Mouse (Mus musculus) ES-Bruce4 (cell line): ENCODE measurements around the gene Aox1. TPM values are rescaled to one million over a fixed set of nuclear protein-coding genes. Genes with fewer than 3 reads are reported as not detected.

Experiments
- H3K27ac ChIP-seq: 2 replicates; pipeline ENCODE4 v1.5.1; 2012; ENCODE audit warnings: low read length, inconsistent platforms; ENCODE audit not compliant: insufficient read depth
- H3K27me3 ChIP-seq: 2 replicates; pipeline ENCODE4 v1.6.1; 2012; ENCODE audit warnings: mild to moderate bottlenecking, low read length, inconsistent platforms; ENCODE audit not compliant: control insufficient read depth, poor library complexity, insufficient read depth, severe bottlenecking
- H3K36me3 ChIP-seq: 2 replicates; pipeline ENCODE4 v1.6.1; 2012; ENCODE audit warnings: inconsistent platforms, mild to moderate bottlenecking, low read length, moderate library complexity; ENCODE audit not compliant: control insufficient read depth, poor library complexity, insufficient read depth, severe bottlenecking
- H3K4me1 ChIP-seq: one replicate; pipeline ENCODE4 v1.8.1; 2011; ENCODE audit warnings: low read length; ENCODE audit not compliant: control insufficient read depth, insufficient read depth
- H3K4me3 ChIP-seq: 2 replicates; pipeline ENCODE4 v1.5.1; 2011; ENCODE audit warnings: low read depth, mild to moderate bottlenecking, low read length
- H3K9ac ChIP-seq: 2 replicates; pipeline ENCODE4 v1.6.1; 2012; ENCODE audit warnings: low read depth, mild to moderate bottlenecking, inconsistent platforms; ENCODE audit not compliant: poor library complexity, severe bottlenecking
- H3K9me3 ChIP-seq: replicated peaks from 2 replicates; pipeline ENCODE4 v1.6.1; 2012; ENCODE audit warnings: mild to moderate bottlenecking, low read length, inconsistent platforms; ENCODE audit not compliant: control insufficient read depth, poor library complexity, insufficient read depth, severe bottlenecking
- CTCF ChIP-seq: IDR thresholded peaks from one replicate; pipeline ENCODE4 v1.8.1; 2011; ENCODE audit warnings: low read depth, low read length
- EP300 ChIP-seq: IDR thresholded peaks from 2 replicates; pipeline ENCODE4 v1.6.1; 2011; ENCODE audit warnings: low read depth, low read length; ENCODE audit not compliant: insufficient read depth
- POLR2A ChIP-seq: IDR thresholded peaks from one replicate; pipeline ENCODE4 v1.8.1; 2011; ENCODE audit warnings: low read length; ENCODE audit not compliant: insufficient read depth
- polyA plus RNA-seq: library from polyadenylated mRNA; stranded (reverse); fragments of >200 nt; gene quantifications from 2 replicates; pipeline ENCODE4 v1.2.4, GENCODE M21; 2011; ENCODE audit warnings: low read depth; ENCODE audit not compliant: missing spikeins, insufficient read depth, insufficient read length

The Aox1 gene
- polyA plus RNA-seq, 1 experiment = 0.52 TPM

DNA sequence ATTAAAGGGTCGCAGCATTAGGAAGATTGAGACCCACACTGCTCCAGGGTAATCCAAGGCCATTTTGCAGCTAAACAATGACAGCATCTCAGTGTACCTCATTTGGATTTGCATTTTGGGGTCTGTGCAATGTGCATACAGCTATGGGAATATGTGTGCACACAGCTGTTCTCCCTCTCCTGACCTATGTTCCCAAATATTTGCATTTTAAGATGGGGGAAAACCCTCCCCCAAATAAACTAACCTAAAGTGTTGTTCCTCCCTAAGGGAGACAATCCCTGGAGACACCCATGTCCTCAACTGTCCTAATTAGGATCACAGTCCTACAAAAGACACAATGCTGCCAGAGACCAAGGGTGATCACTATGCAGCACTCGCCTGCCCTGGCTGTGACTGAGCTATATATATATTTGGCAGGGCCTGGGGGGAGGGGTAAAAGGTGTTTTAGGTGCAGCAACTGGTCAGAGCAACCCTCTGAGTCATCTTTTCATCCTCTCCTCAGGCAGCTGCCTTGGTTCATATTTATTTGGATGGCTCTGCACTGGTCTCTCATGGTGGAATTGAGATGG, 62.3 kb downstream of the Aox1 start:
- Histone ChIP-seq H3K4me3 (no peak overlapping the region), H3K27ac (no peak overlapping the region), H3K36me3 (no peaks in the 10 kb centered on the region), H3K4me1 (no peaks in the 10 kb centered on the region), H3K9me3 (no peaks in the 10 kb centered on the region), H3K27me3 (no peaks in the 10 kb centered on the region), H3K9ac (no peak overlapping the region)
- TF ChIP-seq CTCF = no peak
- no peak for TF ChIP-seq POLR2A
- no peak for TF ChIP-seq EP300

DNA sequence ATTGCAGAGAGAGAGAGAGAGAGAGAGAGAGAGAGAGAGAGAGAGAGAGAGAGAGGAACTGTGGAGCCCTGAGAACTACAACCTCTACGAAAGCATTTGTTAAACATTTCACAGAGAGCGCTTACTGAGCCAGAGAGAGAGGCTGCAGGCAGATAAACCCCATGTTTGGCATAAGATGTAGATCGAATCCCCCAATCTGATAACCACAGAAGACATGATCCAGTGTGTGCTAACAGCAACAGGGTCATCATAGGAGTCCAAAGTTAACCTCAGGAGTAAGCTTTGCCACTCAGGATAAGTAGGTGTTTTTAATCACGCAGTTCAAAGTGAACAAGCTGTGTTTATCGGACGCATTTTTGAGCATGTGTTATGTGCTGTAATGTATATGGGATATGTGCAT, 67.6 kb downstream of the Aox1 start:
- TF ChIP-seq POLR2A (no peak), EP300 (no peak), CTCF (no peak)
- H3K27me3 ChIP-seq = no peaks in the 10 kb centered on the region
- H3K36me3 ChIP-seq = no peaks in the 10 kb centered on the region

GRCm38 (mm10) chr1:58099119-58099518, 69.4 kb downstream of the Aox1 start:
- no peaks in the 10 kb centered on the region for H3K9me3 ChIP-seq
- no peaks in the 10 kb centered on the region for H3K36me3 ChIP-seq
- H3K4me3 ChIP-seq = no peak overlapping the region
- no peak overlapping the region for H3K27ac ChIP-seq
- H3K9ac ChIP-seq = no peak overlapping the region
- no peaks in the 10 kb centered on the region for H3K27me3 ChIP-seq
- H3K4me1 ChIP-seq = no peaks in the 10 kb centered on the region
- TF ChIP-seq EP300 (no peak), POLR2A (no peak), CTCF (no peak)

More for the DNA sequence above, 67.6 kb downstream of the Aox1 start:
- Histone ChIP-seq H3K27ac (no peak overlapping the region), H3K9me3 (no peaks in the 10 kb centered on the region), H3K9ac (no peak overlapping the region), H3K4me1 (no peaks in the 10 kb centered on the region), H3K4me3 (no peak overlapping the region)

DNA sequence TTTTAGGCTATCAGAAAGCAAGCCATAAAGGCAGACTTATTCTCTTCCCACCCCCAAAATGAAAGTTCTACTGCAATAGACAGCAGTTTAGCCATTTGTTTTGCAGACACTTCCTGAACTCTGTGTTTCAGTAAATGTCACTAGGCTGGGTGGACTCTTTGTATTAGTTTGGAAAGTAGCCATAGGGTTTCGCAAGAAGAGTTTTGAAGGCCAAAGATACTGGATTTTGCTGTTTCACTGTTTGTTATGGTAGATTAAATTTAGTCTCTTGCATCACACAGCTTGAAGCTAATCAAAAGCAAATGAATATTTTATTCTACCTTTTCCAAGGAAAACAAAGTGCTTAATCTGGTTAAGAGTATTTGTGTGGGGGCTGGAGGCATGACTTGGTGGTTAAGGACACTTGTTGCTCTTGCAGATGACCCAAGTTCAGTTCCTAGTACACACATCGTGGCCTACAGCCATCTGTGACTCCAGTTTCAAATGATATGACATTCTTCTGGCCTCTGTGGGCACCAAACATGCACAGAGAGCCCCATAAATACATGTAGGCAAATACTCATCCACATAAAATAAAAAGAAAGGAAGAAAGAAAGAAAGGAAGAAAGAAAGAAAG, 71.9 kb downstream of the Aox1 start:
- Histone ChIP-seq H3K27me3 (no peaks in the 10 kb centered on the region), H3K36me3 (no peaks in the 10 kb centered on the region), H3K4me1 (no peaks in the 10 kb centered on the region), H3K9ac (no peak overlapping the region), H3K27ac (no peak overlapping the region), H3K4me3 (no peak overlapping the region), H3K9me3 (no peaks in the 10 kb centered on the region)
- TF ChIP-seq EP300 (no peak), CTCF (no peak), POLR2A (no peak)

DNA sequence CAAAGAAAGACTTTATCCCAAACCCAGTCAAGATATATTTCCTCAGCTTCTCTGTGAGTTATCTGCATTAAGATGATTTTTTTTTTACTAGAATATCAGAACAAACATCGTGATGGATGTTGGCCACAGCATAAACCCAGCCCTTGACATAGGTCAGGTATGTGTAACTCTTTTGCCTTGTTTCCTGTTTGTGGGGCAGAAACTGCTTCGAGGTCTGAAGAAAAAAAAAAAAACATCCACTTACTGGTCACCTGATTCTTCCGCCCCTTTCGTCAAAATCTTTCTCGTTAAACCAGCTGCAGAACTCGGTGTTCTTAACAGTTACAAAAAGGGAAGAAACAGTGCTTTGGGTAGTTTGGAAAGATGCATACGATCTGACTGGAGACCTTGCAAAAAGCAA, 72.8 kb downstream of the Aox1 start:
- no peaks in the 10 kb centered on the region for H3K36me3 ChIP-seq

GRCm38 (mm10) chr1:58105685-58106084, 76.0 kb downstream of the Aox1 start:
- Histone ChIP-seq H3K36me3 (no peaks in the 10 kb centered on the region), H3K4me1 (no peaks in the 10 kb centered on the region), H3K27me3 (no peaks in the 10 kb centered on the region), H3K9me3 (peaks cover 4% of the 10 kb centered on the region; the same call in 1 of the 2 replicates), H3K4me3 (no peak overlapping the region), H3K27ac (no peak overlapping the region), H3K9ac (no peak overlapping the region)
- TF ChIP-seq POLR2A (no peak), EP300 (no peak), CTCF (no peak)

More for the DNA sequence above, 72.8 kb downstream of the Aox1 start:
- no peaks in the 10 kb centered on the region for H3K27me3 ChIP-seq
- H3K4me3 ChIP-seq = no peak overlapping the region
- no peaks in the 10 kb centered on the region for H3K4me1 ChIP-seq
- no peak for TF ChIP-seq POLR2A
- TF ChIP-seq EP300 = no peak
- no peak for TF ChIP-seq CTCF
- H3K27ac ChIP-seq = no peak overlapping the region
- no peaks in the 10 kb centered on the region for H3K9me3 ChIP-seq
- no peak overlapping the region for H3K9ac ChIP-seq
